Mouse (Mus musculus) stomach, embryonic 14.5 days (tissue): ENCODE results near the gene Hoxb8. TPM values are rescaled to one million over a fixed set of nuclear protein-coding genes. Genes with fewer than 3 reads are reported as not detected.

Experiments
- ATAC-seq: fragments of 200-750 bp; cut with Nextera tagmentation; 2 replicates; pipeline ENCODE4 v1.8.0; 2017; ENCODE audit warnings: low read depth, moderate TSS enrichment; ENCODE audit not compliant: insufficient number of reproducible peaks, insufficient read depth, low FRiP score
- H3K27ac ChIP-seq: fragments of 300-500 bp; sonication (generic); 2 replicates; pipeline ENCODE4 v1.5.1; 2014; ENCODE audit warnings: mild to moderate bottlenecking, low read length, moderate library complexity, mixed read lengths
- H3K27me3 ChIP-seq: fragments of 300-500 bp; sonication (generic); 2 replicates; pipeline ENCODE4 v1.6.1; 2014; ENCODE audit warnings: low read length, control low read depth, mixed read lengths; ENCODE audit not compliant: control insufficient read depth, insufficient read depth
- H3K36me3 ChIP-seq: fragments of 300-500 bp; sonication (generic); 2 replicates; pipeline ENCODE4 v1.6.1; 2014; ENCODE audit warnings: mild to moderate bottlenecking, control low read depth, low read length, moderate library complexity, mixed read lengths; ENCODE audit not compliant: control insufficient read depth, insufficient read depth
- H3K4me1 ChIP-seq: fragments of 300-500 bp; sonication (generic); 2 replicates; pipeline ENCODE4 v1.6.1; 2014; ENCODE audit warnings: low read length, control low read depth, mixed read lengths; ENCODE audit not compliant: control insufficient read depth, insufficient read depth
- H3K4me2 ChIP-seq: fragments of 300-500 bp; sonication (generic); replicated peaks from 2 replicates; pipeline ENCODE4 v1.6.1; 2014; ENCODE audit warnings: low read depth, low read length, control low read depth
- H3K4me3 ChIP-seq: fragments of 300-500 bp; sonication (generic); 2 replicates; pipeline ENCODE4 v1.5.1; 2014; ENCODE audit warnings: low read depth, low read length, control low read depth
- H3K9ac ChIP-seq: fragments of 300-500 bp; sonication (generic); replicated peaks from 2 replicates; pipeline ENCODE4 v1.6.1; 2014; ENCODE audit warnings: low read depth, mild to moderate bottlenecking, control low read depth, low read length, moderate library complexity, mixed read lengths
- H3K9me3 ChIP-seq: fragments of 300-500 bp; sonication (generic); 2 replicates; pipeline ENCODE4 v1.6.1; 2016; ENCODE audit warnings: low read depth, low read length, control low read depth; ENCODE audit not compliant: control insufficient read depth
- WGBS: fragments of 180-500 bp; shearing (Covaris S2); extraction: QIAGEN DNeasy Blood & Tissue Kit; methylation state at CpG from one replicate; pipeline ENCODE4 v1.1.7; 2014; 5-methylcytosine and 5-hydroxymethylcytosine counted together
- polyA plus RNA-seq: library from polyadenylated mRNA; unstranded; fragments of >200 nt; fragmentation: Nextera tagmentation; extraction: Ambion mirVana; gene quantifications from 2 replicates; pipeline ENCODE4 v1.2.1, GENCODE M21; 2014

Gene Hoxb8
- 2.3 and 2.7 TPM in 2 replicates for polyA plus RNA-seq

DNA sequence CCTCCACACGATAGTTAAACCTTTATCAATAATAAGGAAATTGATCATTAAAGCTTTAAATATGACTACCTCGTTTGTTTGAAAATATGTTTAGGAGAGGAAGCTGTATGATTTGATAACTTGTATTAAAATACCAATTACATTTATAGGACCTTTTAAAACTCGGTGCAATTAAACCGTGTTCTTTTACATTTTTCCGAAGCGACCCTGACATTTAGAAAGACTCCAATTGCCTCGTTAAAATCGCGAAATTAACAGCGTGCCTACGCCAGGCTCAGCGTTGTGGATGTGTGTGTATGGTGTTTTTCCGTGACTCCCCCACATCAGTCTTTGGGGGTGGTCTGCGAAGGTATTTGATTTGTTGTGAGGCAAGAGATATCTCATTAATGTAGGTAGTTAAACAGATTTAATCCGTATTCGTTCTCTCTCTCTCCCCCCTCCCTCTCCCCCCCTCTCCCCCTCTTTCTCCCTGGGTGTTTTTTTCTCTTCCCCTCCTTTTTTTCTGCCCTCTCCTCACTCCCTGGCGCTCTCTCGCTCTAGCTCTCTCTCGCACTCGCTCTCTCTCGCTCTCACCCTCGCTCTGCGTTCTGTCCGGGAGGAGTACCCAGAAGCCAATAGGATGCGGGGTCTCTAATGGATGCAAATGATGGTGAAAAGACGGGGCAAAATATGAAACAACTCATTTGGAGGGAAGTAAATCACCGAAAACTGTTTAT is at the start of gene Hoxb8:
TSS of gene Hoxb8 (plus strand) at position 51 of the 716 bp plus-strand sequence.
- H3K9ac ChIP-seq: peak within 1 kb of the TSS; percentile 60; the same call in 1 of the 2 replicates
- ATAC-seq: no peak
- peak within 1 kb of the TSS; percentile 51 for H3K4me2 ChIP-seq
- no peaks in the 10 kb centered on the region for H3K9me3 ChIP-seq
- H3K4me1 ChIP-seq: no peaks in the 10 kb centered on the region
- peaks cover 25% of the 10 kb centered on the region for H3K27me3 ChIP-seq
- H3K27ac ChIP-seq: peak within 1 kb of the TSS; percentile 89; the same call in 1 of the 2 replicates
- peak within 1 kb of the TSS; percentile 43 for H3K4me3 ChIP-seq
- 1% methylated on average over 27 of the region's 27 CpGs for WGBS
- H3K36me3 ChIP-seq: no peaks in the 10 kb centered on the region

DNA sequence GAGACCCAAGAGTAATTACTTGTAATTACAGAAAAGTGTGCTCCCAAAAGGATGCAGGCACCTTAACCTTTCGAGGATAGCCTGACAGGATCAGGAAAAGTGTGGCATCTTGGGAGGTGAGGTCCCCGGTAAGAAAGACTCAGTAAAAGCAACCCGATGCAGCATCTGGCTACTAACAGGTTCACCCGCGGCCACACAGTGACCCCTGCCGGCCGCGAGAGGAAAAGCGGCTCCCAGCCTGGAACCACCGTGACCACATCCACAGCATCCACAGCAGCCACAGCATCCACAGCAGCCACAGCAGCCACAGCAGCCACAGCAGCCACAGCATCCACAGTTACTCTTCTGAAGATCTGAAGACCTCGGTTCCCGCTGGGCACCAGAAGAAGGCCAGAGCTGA is 46.8 kb upstream of the Hoxb8 start:
- H3K4me3 ChIP-seq: no peak overlapping the region
- peaks cover 4% of the 10 kb centered on the region; the same call in 1 of the 2 replicates for H3K27me3 ChIP-seq
- no peaks in the 10 kb centered on the region for H3K9me3 ChIP-seq
- 2% methylated on average over 12 of the region's 12 CpGs for WGBS
- no peaks in the 10 kb centered on the region for H3K4me1 ChIP-seq
- no peaks in the 10 kb centered on the region for H3K36me3 ChIP-seq
- H3K4me2 ChIP-seq: no peak overlapping the region
- H3K27ac ChIP-seq: no peak overlapping the region
- H3K9ac ChIP-seq: no peak overlapping the region
- ATAC-seq: no peak

- H3K4me2 ChIP-seq: no peak overlapping the region
- H3K9me3 ChIP-seq: no peaks in the 10 kb centered on the region
- H3K4me3 ChIP-seq: no peak overlapping the region
- no peaks in the 10 kb centered on the region for H3K36me3 ChIP-seq
- H3K27me3 ChIP-seq: peaks cover under 1% of the 10 kb centered on the region; the same call in 1 of the 2 replicates
- H3K9ac ChIP-seq: no peak overlapping the region
- no peaks in the 10 kb centered on the region for H3K4me1 ChIP-seq
- WGBS: under 1% methylated on average over 7 of the region's 7 CpGs
- no peak for ATAC-seq
- H3K27ac ChIP-seq: no peak overlapping the region
Observed at GRCm38 (mm10) chr11:96240211-96240610, 41.5 kb upstream of the Hoxb8 start.

DNA sequence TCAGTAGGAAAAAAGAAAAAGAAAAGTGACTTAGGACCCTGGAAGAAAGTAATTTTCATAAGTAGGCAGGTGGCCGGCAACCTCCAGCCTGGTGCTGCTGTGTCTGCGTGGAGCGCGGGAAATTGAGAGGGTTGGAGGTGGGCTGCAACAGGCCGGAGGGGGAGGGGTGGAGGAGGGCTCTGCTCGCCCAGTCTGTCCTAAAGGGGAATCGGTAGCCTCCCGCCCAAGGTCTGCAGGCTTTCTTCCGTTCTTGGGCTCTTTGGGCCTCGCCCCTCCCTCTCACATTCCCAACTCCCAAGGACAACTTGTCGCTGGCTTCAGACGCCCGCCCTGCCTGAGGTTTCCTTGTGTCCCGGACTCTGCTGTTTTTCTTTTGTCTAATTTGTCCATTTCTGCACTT is 30.8 kb upstream of the Hoxb8 start:
- 0 out of 2 replicates have a peak, but pooled peaks cover 6% of the 10 kb centered on the region for H3K4me1 ChIP-seq
- H3K36me3 ChIP-seq: no peaks in the 10 kb centered on the region
- H3K9ac ChIP-seq: no peak overlapping the region
- peaks cover 61% of the 10 kb centered on the region for H3K27me3 ChIP-seq
- WGBS: 4% methylated on average over 14 of the region's 14 CpGs
- no peaks in the 10 kb centered on the region for H3K9me3 ChIP-seq
- no peak for ATAC-seq
- no peak overlapping the region for H3K27ac ChIP-seq
- no peak overlapping the region for H3K4me2 ChIP-seq
- no peak overlapping the region for H3K4me3 ChIP-seq

DNA sequence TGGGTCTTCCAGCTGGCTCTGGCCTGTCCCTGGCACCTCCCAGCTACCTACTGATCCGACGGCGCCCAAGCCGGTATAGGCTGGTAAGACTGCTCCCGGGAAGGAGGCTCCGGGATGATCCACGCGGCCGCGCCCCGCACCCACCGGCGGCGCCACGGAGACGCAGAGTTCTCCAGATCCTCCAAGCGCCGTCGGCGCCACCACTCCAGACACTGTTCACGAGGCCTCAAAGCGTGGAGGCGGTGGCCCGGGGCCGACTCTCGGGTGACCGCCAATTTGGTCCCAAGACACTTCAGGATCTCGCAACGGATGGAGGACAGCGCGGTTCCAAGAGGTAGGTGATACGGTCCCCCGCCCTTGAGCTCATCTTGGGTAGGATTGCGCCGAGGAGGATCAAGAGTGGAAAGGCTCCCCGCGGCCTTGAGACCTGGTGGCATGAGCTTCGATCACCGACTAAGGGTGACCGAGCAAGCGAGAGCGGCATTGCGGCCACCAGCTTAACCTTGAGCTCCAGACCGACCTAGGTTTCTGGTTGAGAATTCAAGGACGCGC is 30.1 kb upstream of the Hoxb8 start:
- H3K4me2 ChIP-seq: no peak overlapping the region
- WGBS: 1% methylated on average over 46 of the region's 46 CpGs
- no peak overlapping the region for H3K9ac ChIP-seq
- H3K4me1 ChIP-seq: 0 out of 2 replicates have a peak, but pooled peaks cover 6% of the 10 kb centered on the region
- H3K36me3 ChIP-seq: no peaks in the 10 kb centered on the region
- no peak overlapping the region for H3K4me3 ChIP-seq
- ATAC-seq: no peak
- H3K27ac ChIP-seq: no peak overlapping the region
- H3K27me3 ChIP-seq: peaks cover 67% of the 10 kb centered on the region
- no peaks in the 10 kb centered on the region for H3K9me3 ChIP-seq

- Histone ChIP-seq H3K4me1 (0 out of 2 replicates have a peak, but pooled peaks cover 6% of the 10 kb centered on the region), H3K4me2 (no peak overlapping the region), H3K4me3 (no peak overlapping the region), H3K36me3 (no peaks in the 10 kb centered on the region), H3K27ac (no peak overlapping the region), H3K9ac (no peak overlapping the region), H3K27me3 (peaks cover 74% of the 10 kb centered on the region), H3K9me3 (no peaks in the 10 kb centered on the region)
- no peak for ATAC-seq
- 2% methylated on average over 12 of the region's 12 CpGs for WGBS
Observed at GRCm38 (mm10) chr11:96252541-96253120, 29.1 kb upstream of the Hoxb8 start.

DNA sequence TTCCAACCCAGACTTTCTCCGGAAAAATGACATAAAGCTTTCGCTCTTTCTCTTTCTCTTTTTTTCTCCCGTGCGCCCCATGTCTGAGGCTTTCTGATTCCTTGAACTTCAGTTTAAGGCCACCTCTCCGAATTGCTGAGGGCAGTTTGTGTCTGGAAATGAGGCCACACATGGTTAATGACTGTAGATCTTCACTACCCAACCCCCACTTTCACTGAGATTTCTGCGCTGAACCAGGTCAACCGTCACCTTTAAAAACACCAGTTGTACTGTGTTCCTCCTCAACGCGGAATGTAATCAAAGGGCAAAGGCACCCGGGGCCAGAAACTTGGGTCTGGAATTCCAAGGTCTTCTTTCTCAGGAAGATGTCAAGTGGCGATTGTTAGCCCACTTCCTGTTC is 27.5 kb upstream of the Hoxb8 start:
- ATAC-seq: no peak
- Histone ChIP-seq H3K4me3 (no peak overlapping the region), H3K4me2 (no peak overlapping the region), H3K4me1 (0 out of 2 replicates have a peak, but pooled peaks cover 6% of the 10 kb centered on the region), H3K9ac (no peak overlapping the region), H3K27ac (no peak overlapping the region), H3K9me3 (no peaks in the 10 kb centered on the region), H3K36me3 (no peaks in the 10 kb centered on the region), H3K27me3 (peaks cover 90% of the 10 kb centered on the region)
- WGBS: 2% methylated on average over 11 of the region's 11 CpGs

DNA sequence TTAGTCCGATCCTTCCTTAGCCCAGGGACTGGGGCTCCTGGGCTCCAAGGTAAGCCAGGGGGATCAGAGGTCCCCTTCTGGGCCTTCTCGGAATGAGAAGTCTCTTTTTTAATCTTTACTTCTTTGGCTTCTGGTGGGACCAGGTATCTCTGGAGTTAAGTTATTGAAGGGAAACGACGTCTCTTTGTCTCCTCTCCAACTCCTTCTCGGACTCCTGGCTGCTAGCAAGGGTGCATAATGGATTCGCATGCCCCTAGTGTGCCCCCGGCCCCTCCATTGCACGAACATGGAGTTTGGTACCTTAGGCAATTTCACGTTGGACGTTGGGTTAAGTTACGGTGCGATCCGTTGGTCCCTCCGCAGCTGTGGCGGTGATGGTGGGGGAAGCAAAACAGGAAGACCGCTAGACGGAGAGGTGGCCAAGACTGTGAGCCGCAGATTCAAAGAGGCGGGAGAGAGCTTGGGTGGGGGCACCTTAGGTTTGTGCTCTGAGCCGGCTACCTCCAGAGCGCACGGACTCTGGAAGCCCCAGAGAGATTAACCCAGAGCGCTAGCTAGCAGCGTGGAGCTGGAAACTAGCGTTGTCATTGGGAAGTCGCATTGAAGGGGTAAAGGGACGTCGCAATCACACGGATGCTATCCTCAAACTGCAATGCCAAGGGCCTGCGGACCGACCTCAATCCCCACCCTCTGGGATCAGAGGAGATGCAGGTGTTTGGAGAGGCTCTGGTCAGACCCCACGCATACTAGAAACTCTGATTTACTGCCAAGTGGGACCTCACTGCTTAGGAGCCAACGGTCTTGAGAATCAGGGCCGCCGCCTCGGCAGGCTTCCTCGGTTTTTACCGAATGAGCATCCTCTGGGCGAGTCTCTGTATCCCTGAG is 26.4 kb upstream of the Hoxb8 start:
- peaks cover 83% of the 10 kb centered on the region for H3K27me3 ChIP-seq

More for the DNA sequence above, 26.4 kb upstream of the Hoxb8 start:
- WGBS: 2% methylated on average over 39 of the region's 39 CpGs
- Histone ChIP-seq H3K4me1 (0 out of 2 replicates have a peak, but pooled peaks cover 6% of the 10 kb centered on the region), H3K4me2 (no peak overlapping the region), H3K27ac (no peak overlapping the region), H3K9ac (no peak overlapping the region), H3K4me3 (no peak overlapping the region), H3K9me3 (no peaks in the 10 kb centered on the region), H3K36me3 (no peaks in the 10 kb centered on the region)
- ATAC-seq: no peak
